ENCODE assay signal across 8 mouse cellular contexts in the genomic region with DNA sequence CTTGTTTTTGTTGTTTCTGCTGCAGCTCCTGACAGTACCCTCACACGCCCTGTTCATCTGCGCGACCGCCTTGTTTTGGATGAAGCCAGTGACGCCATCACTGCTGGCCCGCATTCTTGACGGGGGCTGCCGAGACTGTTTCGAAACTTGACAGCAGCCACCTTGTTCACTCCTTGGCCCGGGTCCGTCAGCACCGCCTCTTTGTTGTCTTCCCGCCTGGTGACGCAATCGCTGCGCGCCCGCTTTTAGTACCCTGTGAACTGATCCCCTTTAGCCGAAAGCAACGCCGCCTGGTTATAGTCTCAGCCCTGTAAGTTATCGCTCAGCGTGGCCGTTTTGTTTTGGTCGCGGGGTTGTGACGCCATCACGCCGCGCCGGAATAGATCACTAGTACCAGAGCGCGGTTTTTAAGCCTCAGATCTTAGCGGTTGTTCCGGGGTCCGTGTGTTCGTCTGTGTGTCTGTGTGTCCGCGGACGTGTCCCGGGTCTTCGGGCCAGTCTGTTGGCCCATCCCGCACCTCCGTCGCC. TPM values are rescaled to one million over a fixed set of nuclear protein-coding genes. Genes with fewer than 3 reads are reported as not detected.
A peak's percentile ranks its signal among the peaks of the same experiment; 100 is the strongest.
DNase-seq lines count a peak whose midpoint lies in the region; ATAC-seq and TF ChIP-seq lines count a peak whose summit lies in the region.

No protein-coding gene starts in this region.

- WGBS in heart, embryonic 12.5 days = under 1% methylated on average over 45 of the region's 45 CpGs
- WGBS in kidney, postnatal 0 days = under 1% methylated on average over 45 of the region's 45 CpGs
- WGBS in liver, embryonic 11.5 days = under 1% methylated on average over 45 of the region's 45 CpGs
- under 1% methylated on average over 45 of the region's 45 CpGs for WGBS in stomach, embryonic 14.5 days

- H3K4me3 ChIP-seq in heart, embryonic 12.5 days = peak overlapping the region; percentile 90
- H3K4me3 ChIP-seq in kidney, postnatal 0 days (replicated peaks; ENCODE audit: low read depth, low read length) = peak overlapping the region; percentile 64
- peak overlapping the region; percentile 89 for H3K4me3 ChIP-seq in liver, embryonic 11.5 days (ENCODE audit: low read depth, low read length)
- H3K4me3 ChIP-seq in stomach, embryonic 14.5 days (ENCODE audit: low read depth, low read length) = peak overlapping the region; percentile 75

- ATAC-seq in erythroid progenitor cell, adult 5-6 weeks (replicated peaks; ENCODE audit: low FRiP score, poor library complexity, severe bottlenecking) = peak; percentile 74
- ATAC-seq in heart, embryonic 12.5 days (ENCODE audit: insufficient number of reproducible peaks, low FRiP score) = peak; percentile 85
- peak; percentile 88 for ATAC-seq in kidney, postnatal 0 days (replicated peaks; ENCODE audit: low FRiP score, low read depth)
- peak; percentile 80 for ATAC-seq in liver, embryonic 11.5 days (replicated peaks; ENCODE audit: low FRiP score)
- peak; percentile 85 for ATAC-seq in stomach, embryonic 14.5 days (ENCODE audit: insufficient number of reproducible peaks, insufficient read depth, low FRiP score, low read depth)

- DNase-seq in CD4-positive helper T cell, adult 2 months (ENCODE audit: low read depth, low spot score) = peak; percentile 94
- peak; percentile 88 for DNase-seq in brain, embryonic 18.5 days (ENCODE audit: low read depth, low spot score)
- DNase-seq in kidney, postnatal 0 days (ENCODE audit: low spot score) = peak; percentile 94
- peak; percentile 94 for DNase-seq in liver, embryonic 11.5 days (ENCODE audit: low spot score)
- DNase-seq in naive thymus-derived CD4-positive, alpha-beta T cell, adult 2 months (ENCODE audit: low read depth) = peak; percentile 95

- peak overlapping the region; percentile 90 for H3K27ac ChIP-seq in heart, embryonic 12.5 days (ENCODE audit: poor library complexity, severe bottlenecking)
- peak overlapping the region; percentile 88 for H3K27ac ChIP-seq in kidney, postnatal 0 days
- H3K27ac ChIP-seq in liver, embryonic 11.5 days (ENCODE audit: low read depth, low read length) = peak overlapping the region; percentile 89
- peak overlapping the region; percentile 87 for H3K27ac ChIP-seq in stomach, embryonic 14.5 days (ENCODE audit: low read length)

- H3K36me3 ChIP-seq in heart, embryonic 12.5 days = peaks cover 7% of the 10 kb centered on the region; the same call in 1 of the 2 replicates
- H3K36me3 ChIP-seq in kidney, postnatal 0 days (ENCODE audit: insufficient read depth, low read length) = no peaks in the 10 kb centered on the region
- H3K36me3 ChIP-seq in liver, embryonic 11.5 days (ENCODE audit: control insufficient read depth, insufficient read depth, low read length) = peaks cover 7% of the 10 kb centered on the region
- H3K36me3 ChIP-seq in stomach, embryonic 14.5 days (ENCODE audit: control insufficient read depth, insufficient read depth, low read length) = no peaks in the 10 kb centered on the region

- no peaks in the 10 kb centered on the region for H3K27me3 ChIP-seq in heart, embryonic 12.5 days (replicated peaks)
- no peaks in the 10 kb centered on the region for H3K27me3 ChIP-seq in kidney, postnatal 0 days (ENCODE audit: insufficient read depth, low read length)
- no peaks in the 10 kb centered on the region for H3K27me3 ChIP-seq in liver, embryonic 11.5 days (replicated peaks; ENCODE audit: control insufficient read depth, insufficient read depth, low read length)
- no peaks in the 10 kb centered on the region for H3K27me3 ChIP-seq in stomach, embryonic 14.5 days (ENCODE audit: control insufficient read depth, insufficient read depth, low read length)

- peak overlapping the region; percentile 100 for H3K4me2 ChIP-seq in heart, embryonic 12.5 days
- peak overlapping the region; percentile 96 for H3K4me2 ChIP-seq in kidney, postnatal 0 days (ENCODE audit: low read length)
- peak overlapping the region; percentile 87 for H3K4me2 ChIP-seq in liver, embryonic 11.5 days
- H3K4me2 ChIP-seq in stomach, embryonic 14.5 days (replicated peaks; ENCODE audit: low read depth, low read length) = peak overlapping the region; percentile 99

- peak overlapping the region; percentile 84 for H3K9ac ChIP-seq in heart, embryonic 12.5 days
- peak overlapping the region; percentile 65 for H3K9ac ChIP-seq in kidney, postnatal 0 days (ENCODE audit: low read depth, low read length)
- peak overlapping the region; percentile 83 for H3K9ac ChIP-seq in liver, embryonic 11.5 days (ENCODE audit: low read depth, low read length)
- peak overlapping the region; percentile 61 for H3K9ac ChIP-seq in stomach, embryonic 14.5 days (replicated peaks; ENCODE audit: low read depth, low read length)

- no peak for TF ChIP-seq CTCF in kidney, postnatal 0 days (IDR thresholded peaks at IDR 0.05; ENCODE audit: low read depth)

- H3K9me3 ChIP-seq in heart, embryonic 12.5 days (replicated peaks) = peaks cover 19% of the 10 kb centered on the region
- H3K9me3 ChIP-seq in kidney, postnatal 0 days (replicated peaks; ENCODE audit: low read length) = 0 out of 2 replicates have a peak, but pooled peaks cover 2% of the 10 kb centered on the region
- peaks cover 10% of the 10 kb centered on the region for H3K9me3 ChIP-seq in liver, embryonic 11.5 days (ENCODE audit: control insufficient read depth, low read length)
- peaks cover 10% of the 10 kb centered on the region; the same call in 1 of the 2 replicates for H3K9me3 ChIP-seq in stomach, embryonic 14.5 days (ENCODE audit: control insufficient read depth, low read depth, low read length)

- H3K4me1 ChIP-seq in heart, embryonic 12.5 days (replicated peaks) = peaks cover 16% of the 10 kb centered on the region
- peaks cover 4% of the 10 kb centered on the region; the same call in 1 of the 2 replicates for H3K4me1 ChIP-seq in kidney, postnatal 0 days (replicated peaks; ENCODE audit: insufficient read depth, low read length)
- H3K4me1 ChIP-seq in liver, embryonic 11.5 days (replicated peaks; ENCODE audit: control insufficient read depth, insufficient read depth, low read length) = peaks cover 7% of the 10 kb centered on the region; the same call in 1 of the 2 replicates
- H3K4me1 ChIP-seq in stomach, embryonic 14.5 days (ENCODE audit: control insufficient read depth, insufficient read depth, low read length) = peaks cover 6% of the 10 kb centered on the region; the same call in 1 of the 2 replicates

RNA-seq across cellular contexts. Expression of a gene that starts 18.2 kb away (rescaled TPM):
- total RNA-seq in erythroid progenitor cell, adult 5-6 weeks (2015; ENCODE audit: low replicate concordance) = not detected in 2 replicates
- not detected in 2 replicates for total RNA-seq in erythroid progenitor cell, adult 5-6 weeks (2017; ENCODE audit: low replicate concordance)
- not detected in 2 replicates for polyA plus RNA-seq in heart, embryonic 12.5 days (2016; fragmentation: Nextera tagmentation; extraction: Ambion mirVana)
- polyA plus RNA-seq in kidney, postnatal 0 days (2015; fragmentation: Nextera tagmentation; extraction: Ambion mirVana) = not detected in 2 replicates
- polyA plus RNA-seq in liver, embryonic 11.5 days (2014; fragmentation: Nextera tagmentation; extraction: Ambion mirVana) = not detected in 2 replicates
- not detected in 2 replicates for polyA plus RNA-seq in stomach, embryonic 14.5 days (2014; fragmentation: Nextera tagmentation; extraction: Ambion mirVana)

RNA-seq across cellular contexts. Expression of a gene that starts 35.4 kb away (rescaled TPM):
- total RNA-seq in erythroid progenitor cell, adult 5-6 weeks (2015; ENCODE audit: low replicate concordance) = not detected in 2 replicates
- total RNA-seq in erythroid progenitor cell, adult 5-6 weeks (2017; ENCODE audit: low replicate concordance) = not detected in 2 replicates
- polyA plus RNA-seq in heart, embryonic 12.5 days (2016; fragmentation: Nextera tagmentation; extraction: Ambion mirVana) = not detected in 2 replicates
- polyA plus RNA-seq in kidney, postnatal 0 days (2015; fragmentation: Nextera tagmentation; extraction: Ambion mirVana) = not detected in 2 replicates
- polyA plus RNA-seq in liver, embryonic 11.5 days (2014; fragmentation: Nextera tagmentation; extraction: Ambion mirVana) = not detected in 2 replicates
- not detected in 2 replicates for polyA plus RNA-seq in stomach, embryonic 14.5 days (2014; fragmentation: Nextera tagmentation; extraction: Ambion mirVana)

RNA-seq across cellular contexts. Expression of a gene that starts 37.5 kb away (rescaled TPM):
- 11.5 and 23.9 TPM in 2 replicates for total RNA-seq in erythroid progenitor cell, adult 5-6 weeks (2015; ENCODE audit: low replicate concordance)
- total RNA-seq in erythroid progenitor cell, adult 5-6 weeks (2017; ENCODE audit: low replicate concordance) = 7.4 and 15.5 TPM in 2 replicates
- polyA plus RNA-seq in heart, embryonic 12.5 days (2016; fragmentation: Nextera tagmentation; extraction: Ambion mirVana) = 16.5 and 19.1 TPM in 2 replicates
- 6.8 and 7.6 TPM in 2 replicates for polyA plus RNA-seq in kidney, postnatal 0 days (2015; fragmentation: Nextera tagmentation; extraction: Ambion mirVana)
- polyA plus RNA-seq in liver, embryonic 11.5 days (2014; fragmentation: Nextera tagmentation; extraction: Ambion mirVana) = 11.3 and 11.4 TPM in 2 replicates
- 22.0 and 23.3 TPM in 2 replicates for polyA plus RNA-seq in stomach, embryonic 14.5 days (2014; fragmentation: Nextera tagmentation; extraction: Ambion mirVana)

Comparison
In these comparisons a context has a peak if more than half of its experiments do, and no peak if none do; other contexts are left out.
1. Peak in every context shown above with its lines: DNase-seq, ATAC-seq, H3K4me3 ChIP-seq and H3K27ac ChIP-seq.